Mouse (Mus musculus) heart, embryonic 12.5 days (tissue): ENCODE data around the gene Asb15. TPM values are rescaled to one million over a fixed set of nuclear protein-coding genes. Genes with fewer than 3 reads are reported as not detected.

Experiments
- ATAC-seq: fragments of 200-750 bp; cut with Nextera tagmentation; 2 replicates; pipeline ENCODE4 v1.8.0; 2017; ENCODE audit warnings: moderate TSS enrichment, moderate library complexity; ENCODE audit not compliant: insufficient number of reproducible peaks, low FRiP score
- H3K27ac ChIP-seq: fragments of 300-500 bp; sonication (generic); 2 replicates; pipeline ENCODE4 v1.5.1; 2016; ENCODE audit warnings: mild to moderate bottlenecking, moderate library complexity; ENCODE audit not compliant: poor library complexity, severe bottlenecking
- H3K27me3 ChIP-seq: fragments of 300-500 bp; sonication (generic); replicated peaks from 2 replicates; pipeline ENCODE4 v1.6.1; 2016; ENCODE audit warnings: mild to moderate bottlenecking, moderate library complexity
- H3K36me3 ChIP-seq: fragments of 300-500 bp; sonication (generic); 2 replicates; pipeline ENCODE4 v1.6.1; 2016; ENCODE audit warnings: mild to moderate bottlenecking, moderate library complexity
- H3K4me1 ChIP-seq: fragments of 300-500 bp; sonication (generic); replicated peaks from 2 replicates; pipeline ENCODE4 v1.6.1; 2016; ENCODE audit warnings: mild to moderate bottlenecking
- H3K4me2 ChIP-seq: fragments of 300-500 bp; sonication (generic); 2 replicates; pipeline ENCODE4 v1.6.1; 2016; ENCODE audit warnings: mild to moderate bottlenecking, moderate library complexity
- H3K4me3 ChIP-seq: fragments of 300-500 bp; sonication (generic); 2 replicates; pipeline ENCODE4 v1.5.1; 2016; ENCODE audit warnings: mild to moderate bottlenecking
- H3K9ac ChIP-seq: fragments of 300-500 bp; sonication (generic); 2 replicates; pipeline ENCODE4 v1.6.1; 2016; ENCODE audit warnings: mild to moderate bottlenecking, moderate library complexity
- H3K9me3 ChIP-seq: fragments of 300-500 bp; sonication (generic); replicated peaks from 2 replicates; pipeline ENCODE4 v1.6.1; 2016; ENCODE audit warnings: mild to moderate bottlenecking, moderate library complexity
- WGBS: fragments of 180-500 bp; shearing (Covaris S2); methylation state at CpG from one replicate; pipeline ENCODE4 v1.1.7; 2016; 5-methylcytosine and 5-hydroxymethylcytosine counted together
- polyA plus RNA-seq: library from polyadenylated mRNA; unstranded; fragments of >200 nt; fragmentation: Nextera tagmentation; extraction: Ambion mirVana; gene quantifications from 2 replicates; pipeline ENCODE4 v1.2.1, GENCODE M21; 2016

Asb15 gene
- polyA plus RNA-seq, 1 experiment from 2014 or later, result not detected

GRCm38 (mm10) chr6:24620936-24621335 lies 93.0 kb downstream of the Asb15 start:
- Histone ChIP-seq H3K36me3 (peaks cover 54% of the 10 kb centered on the region), H3K4me1 (no peaks in the 10 kb centered on the region), H3K9ac (no peak overlapping the region), H3K9me3 (no peaks in the 10 kb centered on the region), H3K4me3 (no peak overlapping the region), H3K27me3 (no peaks in the 10 kb centered on the region), H3K4me2 (no peak overlapping the region), H3K27ac (no peak overlapping the region)
- no peak for ATAC-seq
- WGBS, result 66% methylated on average over 2 of the region's 2 CpGs

- Histone ChIP-seq H3K27ac (no peak overlapping the region), H3K36me3 (peaks cover 49% of the 10 kb centered on the region)
Measured at GRCm38 (mm10) chr6:24622098-24622497, 94.2 kb downstream of the Asb15 start.

More at GRCm38 (mm10) chr6:24622098-24622497, 94.2 kb downstream of the Asb15 start:
- H3K9ac ChIP-seq, result no peak overlapping the region
- no peaks in the 10 kb centered on the region for H3K27me3 ChIP-seq
- no peak overlapping the region for H3K4me2 ChIP-seq
- WGBS, result 61% methylated on average over 2 of the region's 2 CpGs
- H3K9me3 ChIP-seq, result no peaks in the 10 kb centered on the region
- ATAC-seq, result no peak
- no peaks in the 10 kb centered on the region for H3K4me1 ChIP-seq
- H3K4me3 ChIP-seq, result no peak overlapping the region

Other genes starting within 250 kb of the Asb15 start
- 0.36 and 0.40 TPM in 2 replicates for gene Iqub, start 13.1 kb upstream of the Asb15 start, polyA plus RNA-seq
- gene Ndufa5, start 131 bp upstream of the Asb15 start, polyA plus RNA-seq, result 715 and 719 TPM in 2 replicates
- gene Lmod2, start 69.6 kb downstream of the Asb15 start, polyA plus RNA-seq, result 45.3 and 49.3 TPM in 2 replicates
- 66.1 and 66.7 TPM in 2 replicates for gene Wasl, start 136.9 kb downstream of the Asb15 start, polyA plus RNA-seq
- gene Hyal6, start 205.1 kb downstream of the Asb15 start, polyA plus RNA-seq, result not detected in 2 replicates
- gene Hyal4, start 220.2 kb downstream of the Asb15 start, polyA plus RNA-seq, result not detected in 2 replicates